19 mouse cellular contexts compared by ENCODE assay signal in the genomic region with DNA sequence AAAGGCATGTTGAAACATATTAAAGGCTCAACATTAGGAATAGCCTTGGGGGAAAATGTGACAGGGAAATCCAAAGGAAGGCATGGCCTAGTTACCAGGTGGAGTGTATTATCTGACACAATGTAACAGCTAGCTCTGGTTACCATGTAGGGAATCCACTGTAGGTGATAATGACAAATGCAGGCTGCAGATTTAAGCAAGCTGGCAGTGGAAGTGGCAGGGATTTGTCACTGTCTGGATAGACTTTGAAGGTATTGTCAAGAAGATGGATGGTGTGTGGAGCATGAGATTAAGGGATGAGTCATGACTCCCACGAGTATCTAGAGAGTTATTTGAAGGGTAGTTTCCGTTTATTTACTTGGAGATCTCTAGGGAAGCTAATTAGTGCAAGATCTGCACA. TPM values are rescaled to one million over a fixed set of nuclear protein-coding genes. Genes with fewer than 3 reads are reported as not detected.
DNase-seq lines count a peak whose midpoint lies in the region; ATAC-seq and TF ChIP-seq lines count a peak whose summit lies in the region.
"Had no signal": no experiment of that assay in that cellular context is flagged by ENCODE, and none has a peak within 500 bp of the region (broad histone marks: within the 10 kb centered on the region; RNA-seq: fewer than 3 reads in every experiment).

No protein-coding gene starts in this region.

- intact Hi-C loops in heart, adult 2 months (cut with DNase I) = loop anchor here (10.0 kb wide), 1 partner anchor 83 kb away; no protein-coding TSS in a partner anchor
- intact Hi-C loops in heart, postnatal 25 days (cut with DNase I) = no loop called here
- intact Hi-C loops in left cerebral cortex, postnatal 4 days (cut with DNase I) = no loop called here

- no peak overlapping the region; the same call in 1 of the 2 replicates for H3K4me3 ChIP-seq in heart, adult 2 months
- no peak overlapping the region for H3K4me3 ChIP-seq in midbrain, postnatal 0 days (ENCODE audit: low read depth, low read length)
- no peak overlapping the region for H3K4me3 ChIP-seq in midbrain, embryonic 15.5 days
- no peak overlapping the region for H3K4me3 ChIP-seq in lung, embryonic 14.5 days (ENCODE audit: low read depth, low read length)
- H3K4me3 ChIP-seq in myocyte = no peak overlapping the region
- H3K4me3 ChIP-seq: intestine, embryonic 15.5 days; neural tube, embryonic 15.5 days had no signal

- no peaks in the 10 kb centered on the region for H3K4me1 ChIP-seq in heart, adult 2 months (ENCODE audit: control insufficient read depth, insufficient read depth, low read length)
- H3K4me1 ChIP-seq in midbrain, postnatal 0 days (ENCODE audit: insufficient read depth, low read length) = 0 out of 2 replicates have a peak, but pooled peaks cover 2% of the 10 kb centered on the region
- peaks cover 3% of the 10 kb centered on the region; the same call in 1 of the 2 replicates for H3K4me1 ChIP-seq in midbrain, embryonic 15.5 days
- no peaks in the 10 kb centered on the region for H3K4me1 ChIP-seq in lung, embryonic 14.5 days (ENCODE audit: insufficient read depth)
- H3K4me1 ChIP-seq: intestine, embryonic 15.5 days; neural tube, embryonic 15.5 days had no signal

- H3K9me3 ChIP-seq in midbrain, postnatal 0 days (ENCODE audit: low read length) = no peaks in the 10 kb centered on the region
- H3K9me3 ChIP-seq in midbrain, embryonic 15.5 days = no peaks in the 10 kb centered on the region
- H3K9me3 ChIP-seq in lung, embryonic 14.5 days (ENCODE audit: low read depth, low read length) = no peaks in the 10 kb centered on the region
- H3K9me3 ChIP-seq: intestine, embryonic 15.5 days; neural tube, embryonic 15.5 days had no signal

- H3K27ac ChIP-seq in heart, adult 2 months = peak overlapping the region; percentile 3
- H3K27ac ChIP-seq in midbrain, postnatal 0 days (ENCODE audit: low read depth, low read length) = no peak overlapping the region
- H3K27ac ChIP-seq in midbrain, embryonic 15.5 days = no peak overlapping the region
- no peak overlapping the region for H3K27ac ChIP-seq in lung, embryonic 14.5 days (ENCODE audit: low read depth)
- H3K27ac ChIP-seq: intestine, embryonic 15.5 days; neural tube, embryonic 15.5 days had no signal

- no peaks in the 10 kb centered on the region for H3K79me2 ChIP-seq in heart, adult 2 months (replicated peaks; ENCODE audit: control insufficient read depth, insufficient read depth, low read length)
- no peaks in the 10 kb centered on the region for H3K79me2 ChIP-seq in myocyte (ENCODE audit: control insufficient read depth, insufficient read depth)

- no peaks in the 10 kb centered on the region for H3K27me3 ChIP-seq in heart, adult 2 months (ENCODE audit: control insufficient read depth, insufficient read depth, low read length)
- H3K27me3 ChIP-seq in midbrain, postnatal 0 days (ENCODE audit: insufficient read depth, low read length) = no peaks in the 10 kb centered on the region
- H3K27me3 ChIP-seq in midbrain, embryonic 15.5 days (replicated peaks) = no peaks in the 10 kb centered on the region
- no peaks in the 10 kb centered on the region for H3K27me3 ChIP-seq in lung, embryonic 14.5 days (ENCODE audit: insufficient read depth, low read length)
- no peaks in the 10 kb centered on the region for H3K27me3 ChIP-seq in myocyte (ENCODE audit: control insufficient read depth, insufficient read depth, insufficient read length)
- H3K27me3 ChIP-seq: intestine, embryonic 15.5 days; neural tube, embryonic 15.5 days had no signal

- no peak for TF ChIP-seq CTCF in heart, adult 2 months (IDR thresholded peaks at IDR 0.05)
- TF ChIP-seq CTCF in midbrain, postnatal 0 days (IDR thresholded peaks at IDR 0.05) = no peak
- no peak for TF ChIP-seq CTCF in lung, embryonic 14.5 days (IDR thresholded peaks at IDR 0.05; ENCODE audit: low read depth)

- 4% methylated on average over 2 of the region's 2 CpGs for WGBS in heart, adult 2 months
- 44% methylated on average over 2 of the region's 2 CpGs for WGBS in midbrain, postnatal 0 days
- WGBS in midbrain, embryonic 15.5 days = 54% methylated on average over 2 of the region's 2 CpGs
- 6% methylated on average over 2 of the region's 2 CpGs for WGBS in lung, embryonic 14.5 days

- H3ac ChIP-seq in myocyte (ENCODE audit: control insufficient read depth, insufficient read length) = no peak overlapping the region

- no peak for DNase-seq in heart, adult 2 months
- no peak for DNase-seq in heart, postnatal 25 days (ENCODE audit: low spot score)
- DNase-seq in midbrain, postnatal 0 days (ENCODE audit: low spot score) = no peak
- DNase-seq in lung, embryonic 14.5 days = peak; percentile 87
- DNase-seq in left cerebral cortex, postnatal 4 days = no peak
- DNase-seq: adrenal gland, postnatal 10 days; layer of hippocampus, adult 9-11 months had no signal

- no peak overlapping the region for H3K4me2 ChIP-seq in midbrain, postnatal 0 days (ENCODE audit: low read depth, low read length, poor library complexity, severe bottlenecking)
- H3K4me2 ChIP-seq in midbrain, embryonic 15.5 days = no peak overlapping the region
- H3K4me2 ChIP-seq in lung, embryonic 14.5 days = no peak overlapping the region
- H3K4me2 ChIP-seq in myocyte (ENCODE audit: low read depth) = peak overlapping the region; percentile 10
- H3K4me2 ChIP-seq: intestine, embryonic 15.5 days; neural tube, embryonic 15.5 days had no signal

- ATAC-seq in midbrain, postnatal 0 days (ENCODE audit: low FRiP score) = peak; percentile 31; the same call in 1 of the 2 replicates
- ATAC-seq in midbrain, embryonic 15.5 days (replicated peaks) = no peak
- ATAC-seq in lung, embryonic 14.5 days (ENCODE audit: insufficient read depth) = peak; percentile 96
- ATAC-seq in erythroblast, adult 5-6 weeks (replicated peaks; ENCODE audit: low FRiP score, poor library complexity, severe bottlenecking) = no peak
- ATAC-seq: intestine, embryonic 15.5 days had no signal

- no peaks in the 10 kb centered on the region; the same call in 1 of the 2 replicates for H3K36me3 ChIP-seq in heart, adult 2 months (ENCODE audit: control insufficient read depth, insufficient read depth, low read length)
- H3K36me3 ChIP-seq in midbrain, postnatal 0 days (ENCODE audit: insufficient read depth, low read length) = no peaks in the 10 kb centered on the region
- no peaks in the 10 kb centered on the region for H3K36me3 ChIP-seq in midbrain, embryonic 15.5 days (replicated peaks)
- no peaks in the 10 kb centered on the region for H3K36me3 ChIP-seq in lung, embryonic 14.5 days (ENCODE audit: insufficient read depth)
- H3K36me3 ChIP-seq in myocyte (ENCODE audit: control insufficient read depth, insufficient read depth) = no peaks in the 10 kb centered on the region
- H3K36me3 ChIP-seq: intestine, embryonic 15.5 days; neural tube, embryonic 15.5 days had no signal

- TF ChIP-seq POLR2A in heart, adult 2 months (IDR thresholded peaks at IDR 0.05; ENCODE audit: insufficient read depth, low read depth, low read length) = no peak
- no peak for TF ChIP-seq POLR2A in myocyte (IDR thresholded peaks at IDR 0.05; ENCODE audit: insufficient read length, low read depth)

- no peak for TF ChIP-seq EP300 in heart, adult 2 months (IDR thresholded peaks at IDR 0.05; ENCODE audit: insufficient read depth, low read depth, low read length)

- H3K9ac ChIP-seq in heart, adult 2 months (ENCODE audit: low read depth, low read length) = no peak overlapping the region
- no peak overlapping the region for H3K9ac ChIP-seq in midbrain, postnatal 0 days (replicated peaks; ENCODE audit: low read length, poor library complexity, severe bottlenecking)
- no peak overlapping the region for H3K9ac ChIP-seq in midbrain, embryonic 15.5 days
- H3K9ac ChIP-seq in lung, embryonic 14.5 days = no peak overlapping the region
- H3K9ac ChIP-seq: intestine, embryonic 15.5 days; neural tube, embryonic 15.5 days had no signal

TF ChIP-seq in myocyte, 11 proteins besides CTCF, POLR2A, EP300 and RAD21:
- TF ChIP-seq MYOD1 (IDR thresholded peaks at IDR 0.05; ENCODE audit: control insufficient read depth in 1 of 3, insufficient read length in 2 of 3, low read depth in 2 of 3) = peak in 1 of 3 experiments; percentile 12
- TF ChIP-seq POLR2AphosphoS2 (IDR thresholded peaks at IDR 0.05; ENCODE audit: insufficient read length, low read depth) = no peak

RNA-seq across cellular contexts. Expression of gene Tecrl, which starts 3.4 kb away (rescaled TPM):
- total RNA-seq in heart, adult 2 months (2021) = 10 to 100 TPM; 70.7 to 92.3 TPM
- polyA plus RNA-seq in heart, adult 2 months (2012; rRNA removed) = 23.7 and 65.2 TPM in 2 replicates
- 100 to 1,000 TPM in 1 of 2 experiments, 10 to 100 TPM in 1; 88.1 to 112 TPM for total RNA-seq in heart, postnatal 25 days (2021)
- total RNA-seq in midbrain, postnatal 0 days (2014; rRNA removed) = 0.19 and 0.22 TPM in 2 replicates
- 0.09 and 0.57 TPM in 2 replicates for polyA plus RNA-seq in midbrain, postnatal 0 days (2015; fragmentation: Nextera tagmentation; extraction: Ambion mirVana)
- polyA plus RNA-seq in midbrain, embryonic 15.5 days (2015; fragmentation: Nextera tagmentation; extraction: Ambion mirVana) = 0.11 and 0.14 TPM in 2 replicates
- polyA plus RNA-seq in lung, embryonic 14.5 days (2014; fragmentation: Nextera tagmentation; extraction: Ambion mirVana) = 0.89 and 1.2 TPM in 2 replicates
- 0.83 TPM for polyA plus RNA-seq in myocyte (2012; fragmentation: generic; extraction: Trizol)
- not detected in 2 replicates for total RNA-seq in erythroblast, adult 5-6 weeks (2015; ENCODE audit: low replicate concordance)
- total RNA-seq in erythroblast, adult 5-6 weeks (2017; ENCODE audit: low replicate concordance) = not detected in 2 replicates
- total RNA-seq in left cerebral cortex, postnatal 4 days (2021) = not detected
- total RNA-seq: common myeloid progenitor, adult 5-6 weeks; ES-E14; liver, adult 2 months; megakaryocyte, adult 5-6 weeks; monocyte, adult 5-6 weeks had no signal
- polyA plus RNA-seq: C2C12; gonadal fat pad, adult 2 months; liver, adult 2 months had no signal

Comparison
In these comparisons a context has a peak if more than half of its experiments do, and no peak if none do; other contexts are left out.
1. ATAC-seq: peak in midbrain, postnatal 0 days (single experiment) and lung, embryonic 14.5 days (single experiment); none in midbrain, embryonic 15.5 days (single experiment) and erythroblast, adult 5-6 weeks (single experiment).
2. RNA of gene Tecrl, which starts 3.4 kb away (total RNA-seq): 88.1 to 112 TPM in heart, postnatal 25 days and 70.7 to 92.3 TPM in heart, adult 2 months; 0.19 to 0.22 TPM in midbrain, postnatal 0 days, not detected in left cerebral cortex, postnatal 4 days and not detected in erythroblast, adult 5-6 weeks; every median in the first group is over 10 times any median in the second.